Mouse (Mus musculus) stomach, postnatal 0 days (tissue): ENCODE results near the gene Celf5. TPM values are rescaled to one million over a fixed set of nuclear protein-coding genes. Genes with fewer than 3 reads are reported as not detected.

ENCODE experiments used
- ATAC-seq: fragments of 200-750 bp; cut with Nextera tagmentation; 2 replicates; pipeline ENCODE4 v1.8.0; 2017; ENCODE audit not compliant: low FRiP score, low TSS enrichment
- DNase-seq: peaks from one replicate; pipeline ENCODE4 v3.0.0-alpha.2; 2016; ENCODE audit warnings: low spot score
- H3K27ac ChIP-seq: fragments of 300-500 bp; sonication (generic); replicated peaks from 2 replicates; pipeline ENCODE4 v1.5.1; 2014; ENCODE audit warnings: mild to moderate bottlenecking, control low read depth
- H3K27me3 ChIP-seq: fragments of 300-500 bp; sonication (generic); 2 replicates; pipeline ENCODE4 v1.6.1; 2014; ENCODE audit warnings: low read length; ENCODE audit not compliant: control insufficient read depth, insufficient read depth
- H3K36me3 ChIP-seq: fragments of 300-500 bp; sonication (generic); 2 replicates; pipeline ENCODE4 v1.6.1; 2014; ENCODE audit warnings: low read length, mixed read lengths; ENCODE audit not compliant: control insufficient read depth, insufficient read depth
- H3K4me1 ChIP-seq: fragments of 300-500 bp; sonication (generic); replicated peaks from 2 replicates; pipeline ENCODE4 v1.6.1; 2014; ENCODE audit warnings: antibody characterized with exemption; ENCODE audit not compliant: control insufficient read depth, insufficient read depth
- H3K4me2 ChIP-seq: fragments of 300-500 bp; sonication (generic); replicated peaks from 2 replicates; pipeline ENCODE4 v1.6.1; 2014; ENCODE audit warnings: low read depth, mild to moderate bottlenecking, control low read depth, moderate library complexity
- H3K4me3 ChIP-seq: fragments of 300-500 bp; sonication (generic); 2 replicates; pipeline ENCODE4 v1.5.1; 2014; ENCODE audit warnings: low read depth, low read length, control low read depth
- H3K9ac ChIP-seq: fragments of 300-500 bp; sonication (generic); 2 replicates; pipeline ENCODE4 v1.6.1; 2014; ENCODE audit warnings: mild to moderate bottlenecking, low read length, control low read depth, mixed read lengths
- H3K9me3 ChIP-seq: fragments of 300-500 bp; sonication (generic); 2 replicates; pipeline ENCODE4 v1.6.1; 2016; ENCODE audit warnings: low read length; ENCODE audit not compliant: control insufficient read depth
- CTCF ChIP-seq: IDR thresholded peaks from 2 replicates; pipeline ENCODE4 v1.5.1; 2016; ENCODE audit warnings: antibody characterized with exemption, low read depth, mild to moderate bottlenecking, moderate library complexity
- EP300 ChIP-seq: optimal IDR thresholded peaks from 2 replicates; pipeline ENCODE3; 2016; ENCODE audit warnings: antibody characterized with exemption
- WGBS: fragments of 180-500 bp; shearing (Covaris S2); extraction: QIAGEN DNeasy Blood & Tissue Kit; methylation state at CpG from one replicate; pipeline ENCODE4 v1.1.7; 2014; 5-methylcytosine and 5-hydroxymethylcytosine counted together
- polyA plus RNA-seq: library from polyadenylated mRNA; unstranded; fragments of >200 nt; fragmentation: Nextera tagmentation; extraction: Ambion mirVana; gene quantifications from 2 replicates; pipeline ENCODE4 v1.2.1, GENCODE M21; 2015

Gene Celf5
- polyA plus RNA-seq, 1 experiment from 2014 or later: 0.62 TPM

DNA sequence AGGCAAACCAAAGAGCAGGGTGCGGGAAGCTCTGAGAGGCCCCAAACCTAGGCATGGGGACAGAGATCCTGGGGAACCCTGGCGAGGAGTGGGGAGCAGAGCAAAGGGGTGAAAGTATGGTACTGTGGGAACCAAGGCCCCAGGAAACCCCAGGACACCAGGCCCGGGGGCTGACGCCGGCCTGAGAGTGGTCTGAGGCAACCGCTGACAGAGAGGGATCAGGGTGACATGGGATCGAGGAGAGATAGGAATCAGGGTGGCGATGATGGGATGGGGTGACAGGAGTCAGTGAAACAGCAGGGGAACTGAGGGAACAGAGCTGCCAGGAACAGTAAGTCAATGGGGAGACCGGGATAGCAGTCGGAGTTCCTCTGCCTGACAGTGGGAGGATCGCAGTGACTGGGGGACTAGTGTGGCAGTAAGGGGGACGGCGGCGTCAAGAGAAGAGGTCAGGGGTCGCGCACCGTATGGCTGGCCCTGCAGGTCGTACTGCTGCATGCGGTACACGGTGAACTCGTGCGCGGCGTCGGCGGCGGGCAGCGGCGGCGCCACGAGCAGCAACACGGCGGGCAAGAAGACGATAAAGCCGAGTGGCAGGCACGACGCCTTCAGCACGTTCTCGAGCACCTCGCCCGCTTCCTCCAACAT lies 13.2 kb upstream of the Celf5 start:
- peaks cover 15% of the 10 kb centered on the region for H3K36me3 ChIP-seq
- H3K4me1 ChIP-seq: peaks cover 3% of the 10 kb centered on the region; the same call in 1 of the 2 replicates
- DNase-seq (no peak), ATAC-seq (peak; percentile 10)
- WGBS: 1% methylated on average over 41 of the region's 41 CpGs
- no peaks in the 10 kb centered on the region for H3K9me3 ChIP-seq
- peak overlapping the region; percentile 90 for H3K9ac ChIP-seq
- TF ChIP-seq EP300: no peak
- no peak for TF ChIP-seq CTCF
- peak overlapping the region; percentile 79 for H3K4me3 ChIP-seq
- H3K27me3 ChIP-seq: no peaks in the 10 kb centered on the region
- H3K27ac ChIP-seq: peak overlapping the region; percentile 63; the same call in 1 of the 2 replicates
- peak overlapping the region; percentile 90 for H3K4me2 ChIP-seq

DNA sequence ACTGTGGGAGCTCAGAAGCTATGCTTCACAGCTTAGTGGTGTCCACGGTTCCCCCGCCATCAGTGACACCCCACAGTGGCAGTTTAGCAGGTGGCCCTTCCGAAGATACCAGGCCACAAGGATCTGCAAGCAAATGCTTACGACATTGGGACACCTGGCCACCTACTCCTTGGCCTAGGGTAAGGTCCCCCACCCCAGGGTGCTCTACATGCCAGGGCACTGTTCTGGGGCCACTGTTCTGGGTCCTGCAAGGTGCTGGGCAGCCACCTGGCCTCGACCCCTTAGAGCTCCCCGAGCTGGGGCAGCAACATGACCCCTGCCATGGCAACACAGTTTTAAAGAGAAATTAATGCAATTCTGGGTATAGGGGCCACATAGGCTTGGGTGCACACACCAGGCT lies 12.6 kb upstream of the Celf5 start:
- peak overlapping the region; percentile 79 for H3K4me3 ChIP-seq
- TF ChIP-seq EP300 (no peak), CTCF (no peak)
- peaks cover 16% of the 10 kb centered on the region for H3K36me3 ChIP-seq
- ATAC-seq (no peak), DNase-seq (no peak)
- no peaks in the 10 kb centered on the region for H3K9me3 ChIP-seq
- WGBS: 66% methylated on average over 6 of the region's 6 CpGs
- H3K27ac ChIP-seq: no peak overlapping the region
- peak overlapping the region; percentile 90 for H3K4me2 ChIP-seq
- H3K4me1 ChIP-seq: peaks cover 3% of the 10 kb centered on the region; the same call in 1 of the 2 replicates
- peak overlapping the region; percentile 90 for H3K9ac ChIP-seq
- H3K27me3 ChIP-seq: no peaks in the 10 kb centered on the region

DNA sequence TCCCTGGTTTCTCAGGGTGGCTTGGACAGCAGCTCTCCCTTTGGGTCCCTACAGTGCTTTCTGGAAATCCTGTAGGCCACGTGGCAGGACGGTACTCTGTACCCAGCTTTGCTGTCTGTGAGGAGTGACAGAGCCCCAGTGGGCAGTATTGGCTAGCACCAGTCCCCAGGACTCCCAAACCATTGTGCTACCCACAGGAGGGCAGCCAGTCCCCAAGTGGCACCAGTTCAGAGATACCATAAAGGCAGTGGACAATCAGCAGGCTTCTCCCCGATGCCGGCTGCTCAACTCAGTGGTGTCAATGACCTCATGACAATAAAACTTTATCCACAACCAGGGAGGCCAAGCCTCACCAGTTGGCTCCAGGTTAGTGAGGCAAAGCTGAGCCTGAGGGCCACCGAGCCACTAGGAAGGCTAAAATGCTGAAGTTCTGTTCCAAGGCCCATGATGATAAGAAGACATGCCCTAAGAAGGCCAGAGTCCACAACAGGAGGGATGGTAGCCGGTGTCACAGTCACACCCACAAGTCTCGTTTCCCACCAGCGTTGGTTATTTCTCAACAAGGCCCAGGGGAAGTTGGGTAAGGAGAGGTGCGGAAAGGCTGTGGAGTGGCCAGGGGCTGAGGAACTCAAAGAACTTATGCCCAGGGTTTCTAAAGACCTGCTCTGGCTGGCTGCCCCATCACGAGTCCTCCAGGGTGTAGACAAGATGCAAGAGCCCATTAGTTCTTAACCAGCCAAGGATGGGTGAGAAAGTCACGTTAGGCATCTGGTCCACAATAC lies 11.9 kb upstream of the Celf5 start:
- TF ChIP-seq EP300 (no peak), CTCF (no peak)
- WGBS: 81% methylated on average over 11 of the region's 11 CpGs
- Histone ChIP-seq H3K4me2 (peak overlapping the region; percentile 90), H3K27ac (no peak overlapping the region), H3K4me1 (peaks cover 3% of the 10 kb centered on the region; the same call in 1 of the 2 replicates), H3K4me3 (no peak overlapping the region), H3K27me3 (no peaks in the 10 kb centered on the region), H3K9me3 (no peaks in the 10 kb centered on the region), H3K9ac (peak overlapping the region; percentile 90), H3K36me3 (peaks cover 19% of the 10 kb centered on the region)
- DNase-seq: no peak
- no peak for ATAC-seq

DNA sequence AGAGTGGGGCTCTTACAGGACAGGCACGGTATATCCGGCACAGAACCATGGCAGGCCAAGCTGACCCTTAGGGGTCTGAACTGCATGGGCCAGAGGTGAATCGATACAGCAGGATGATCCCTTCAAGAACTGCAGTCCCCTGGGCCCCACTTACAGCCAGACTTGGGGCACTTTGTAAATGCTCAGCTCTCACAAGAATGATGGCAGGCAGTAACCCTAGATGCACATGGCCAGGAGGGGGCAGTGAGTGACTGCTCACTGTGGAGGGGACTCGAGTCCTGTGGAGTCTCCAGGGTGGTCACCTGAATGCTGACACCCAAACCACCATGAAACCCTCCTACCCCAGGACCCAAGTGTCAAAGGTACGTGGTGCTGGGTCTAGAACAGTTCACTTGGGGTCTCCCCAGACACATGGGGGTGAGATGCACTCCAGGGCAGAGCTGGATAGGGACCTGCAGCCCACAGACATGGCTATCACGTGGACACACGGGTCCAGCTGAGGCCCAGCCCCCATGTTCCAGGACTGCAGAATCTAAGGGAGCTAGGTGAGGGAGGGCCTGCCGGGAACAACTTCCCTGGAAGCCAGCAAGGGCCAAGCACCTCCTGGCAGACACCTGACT lies 11.2 kb upstream of the Celf5 start:
- H3K27me3 ChIP-seq: no peaks in the 10 kb centered on the region
- no peaks in the 10 kb centered on the region for H3K9me3 ChIP-seq
- H3K9ac ChIP-seq: peak overlapping the region; percentile 23; the same call in 1 of the 2 replicates
- H3K36me3 ChIP-seq: peaks cover 25% of the 10 kb centered on the region
- H3K27ac ChIP-seq: no peak overlapping the region
- ATAC-seq: no peak
- H3K4me1 ChIP-seq: peaks cover 3% of the 10 kb centered on the region; the same call in 1 of the 2 replicates
- 83% methylated on average over 8 of the region's 8 CpGs for WGBS
- H3K4me3 ChIP-seq: no peak overlapping the region
- no peak for DNase-seq
- TF ChIP-seq CTCF (peak; percentile 62), EP300 (no peak)
- H3K4me2 ChIP-seq: no peak overlapping the region

DNA sequence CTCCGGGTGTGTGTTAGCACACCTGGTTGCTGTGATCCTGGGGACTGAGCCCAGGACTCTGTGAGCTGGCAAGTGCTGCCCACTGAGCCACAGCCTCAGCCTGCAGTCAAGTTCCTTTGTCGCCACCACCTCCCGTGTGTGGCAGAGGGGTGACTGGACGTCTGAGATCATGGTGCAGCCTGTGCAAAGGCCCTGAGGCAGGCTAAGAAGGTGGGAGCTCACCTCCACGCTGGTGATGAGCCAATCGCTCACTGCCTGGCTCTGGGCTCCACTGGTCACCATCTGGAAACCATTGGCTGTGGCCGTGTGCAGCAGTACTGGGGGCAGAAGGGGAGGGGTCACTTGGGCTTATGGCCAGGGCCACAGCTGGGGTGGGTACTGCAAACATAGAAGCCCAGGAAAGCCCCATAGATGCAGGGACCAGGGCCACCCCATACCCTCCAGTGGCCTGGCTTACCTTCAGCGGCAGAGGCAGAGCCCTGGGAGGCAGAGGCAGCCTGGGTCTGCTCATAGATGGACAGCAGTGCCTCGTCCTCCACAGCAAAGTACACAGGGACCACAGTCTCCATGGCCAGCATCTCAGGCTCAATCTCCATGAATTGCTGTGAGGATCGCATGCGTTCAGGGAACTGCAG lies 10.2 kb upstream of the Celf5 start:
- peaks cover 33% of the 10 kb centered on the region for H3K36me3 ChIP-seq
- DNase-seq (no peak), ATAC-seq (no peak)
- peaks cover 3% of the 10 kb centered on the region; the same call in 1 of the 2 replicates for H3K4me1 ChIP-seq
- 95% methylated on average over 11 of the region's 11 CpGs for WGBS
- TF ChIP-seq EP300 (no peak), CTCF (no peak)
- H3K27ac ChIP-seq: no peak overlapping the region
- no peaks in the 10 kb centered on the region for H3K27me3 ChIP-seq
- no peaks in the 10 kb centered on the region for H3K9me3 ChIP-seq
- no peak overlapping the region for H3K4me3 ChIP-seq
- no peak overlapping the region for H3K4me2 ChIP-seq
- no peak overlapping the region for H3K9ac ChIP-seq
